Mouse (Mus musculus) hindbrain, embryonic 14.5 days (tissue): ENCODE measurements around the gene Snai1. TPM values are rescaled to one million over a fixed set of nuclear protein-coding genes. Genes with fewer than 3 reads are reported as not detected.

Experiments
- ATAC-seq: fragments of 200-750 bp; cut with Nextera tagmentation; 2 replicates; pipeline ENCODE4 v1.8.0; 2017; ENCODE audit warnings: moderate number of reproducible peaks, mild to moderate bottlenecking, moderate TSS enrichment, moderate library complexity; ENCODE audit not compliant: low FRiP score
- DNase-seq: peaks from one replicate; pipeline ENCODE4 v3.0.0-alpha.2; 2015; ENCODE audit warnings: low spot score
- H3K27ac ChIP-seq: fragments of 300-500 bp; sonication (generic); 2 replicates; pipeline ENCODE4 v1.5.1; 2014; ENCODE audit warnings: mild to moderate bottlenecking, moderate library complexity
- H3K27me3 ChIP-seq: fragments of 300-500 bp; sonication (generic); 2 replicates; pipeline ENCODE4 v1.6.1; 2014; ENCODE audit warnings: mild to moderate bottlenecking, low read length, mixed read lengths; ENCODE audit not compliant: control insufficient read depth, insufficient read depth
- H3K36me3 ChIP-seq: fragments of 300-500 bp; sonication (generic); replicated peaks from 2 replicates; pipeline ENCODE4 v1.6.1; 2014; ENCODE audit not compliant: control insufficient read depth, insufficient read depth
- H3K4me1 ChIP-seq: fragments of 300-500 bp; sonication (generic); replicated peaks from 2 replicates; pipeline ENCODE4 v1.6.1; 2014; ENCODE audit warnings: antibody characterized with exemption, low read length, mixed read lengths; ENCODE audit not compliant: control insufficient read depth, insufficient read depth
- H3K4me2 ChIP-seq: fragments of 300-500 bp; sonication (generic); replicated peaks from 2 replicates; pipeline ENCODE4 v1.6.1; 2014; ENCODE audit warnings: mild to moderate bottlenecking, moderate library complexity
- H3K4me3 ChIP-seq: fragments of 300-500 bp; sonication (generic); replicated peaks from 2 replicates; pipeline ENCODE4 v1.5.1; 2014; ENCODE audit warnings: mild to moderate bottlenecking, low read length
- H3K9ac ChIP-seq: fragments of 300-500 bp; sonication (generic); 2 replicates; pipeline ENCODE4 v1.6.1; 2014
- H3K9me3 ChIP-seq: fragments of 300-500 bp; sonication (generic); 2 replicates; pipeline ENCODE4 v1.6.1; 2016; ENCODE audit warnings: low read length; ENCODE audit not compliant: control insufficient read depth
- WGBS: fragments of 180-500 bp; shearing (Covaris S2); extraction: QIAGEN DNeasy Blood & Tissue Kit; methylation state at CpG from one replicate; pipeline ENCODE4 v1.1.7; 2014; 5-methylcytosine and 5-hydroxymethylcytosine counted together
- polyA plus RNA-seq: library from polyadenylated mRNA; unstranded; fragments of >200 nt; fragmentation: Nextera tagmentation; extraction: Ambion mirVana; gene quantifications from 2 replicates; pipeline ENCODE4 v1.2.1, GENCODE M21; 2014

Snai1 gene
- polyA plus RNA-seq, 1 experiment from 2014 or later = 7.5 TPM

DNA sequence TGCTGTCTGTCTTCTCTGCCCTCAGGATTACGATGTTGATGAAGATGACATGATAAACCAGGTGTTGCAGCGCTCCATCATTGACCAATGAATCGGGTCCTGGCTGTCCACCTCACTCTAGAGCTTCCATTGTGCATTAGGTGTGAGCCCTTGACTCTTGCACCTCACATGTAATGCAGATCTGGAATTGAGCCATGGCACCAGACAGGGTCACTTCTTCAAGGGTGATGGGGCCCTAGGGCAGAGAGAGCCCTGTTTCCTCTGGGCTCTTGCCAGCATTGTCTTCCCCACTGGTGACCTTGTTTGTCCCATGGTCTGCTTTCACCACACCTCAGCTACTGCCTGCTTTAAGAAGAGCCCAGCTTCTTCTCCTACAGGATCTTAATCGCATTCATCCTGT lies 23.4 kb upstream of the Snai1 start:
- 98% methylated on average over 4 of the region's 4 CpGs for WGBS
- H3K4me2 ChIP-seq = no peak overlapping the region
- ATAC-seq (no peak), DNase-seq (no peak)
- H3K27ac ChIP-seq = no peak overlapping the region
- H3K4me3 ChIP-seq = no peak overlapping the region
- no peak overlapping the region for H3K9ac ChIP-seq
- H3K9me3 ChIP-seq = no peaks in the 10 kb centered on the region
- no peaks in the 10 kb centered on the region for H3K27me3 ChIP-seq
- peaks cover 84% of the 10 kb centered on the region for H3K36me3 ChIP-seq
- H3K4me1 ChIP-seq = no peaks in the 10 kb centered on the region

DNA sequence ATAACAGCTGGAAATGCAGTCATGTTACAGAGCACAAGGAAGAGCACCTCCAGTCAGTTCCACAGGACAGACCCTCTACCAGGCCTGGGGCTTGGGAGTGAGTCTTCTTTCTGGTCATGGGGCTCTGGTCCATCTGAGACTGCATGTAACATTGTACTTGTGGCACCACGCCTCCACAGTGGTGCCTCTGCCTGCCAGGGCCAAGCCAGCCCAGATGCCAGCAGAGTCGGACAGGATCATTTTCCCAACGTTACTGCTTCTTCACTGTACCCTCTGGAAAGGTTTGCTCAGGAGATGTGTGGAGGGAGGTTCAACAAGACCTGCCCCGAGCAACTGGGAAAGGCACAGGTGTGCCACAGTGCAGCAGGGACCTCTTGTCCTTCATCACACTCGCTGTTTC lies 22.3 kb upstream of the Snai1 start:
- no peak for ATAC-seq

GRCm38 (mm10) chr2:167519606-167520252 lies 18.3 kb upstream of the Snai1 start:
- Histone ChIP-seq H3K4me2 (no peak overlapping the region), H3K4me1 (no peaks in the 10 kb centered on the region), H3K27ac (no peak overlapping the region), H3K4me3 (no peak overlapping the region), H3K27me3 (no peaks in the 10 kb centered on the region), H3K9ac (no peak overlapping the region), H3K36me3 (peaks cover 41% of the 10 kb centered on the region), H3K9me3 (no peaks in the 10 kb centered on the region)
- no peak for DNase-seq
- 77% methylated on average over 5 of the region's 5 CpGs for WGBS
- ATAC-seq = no peak

More for the DNA sequence above, 22.3 kb upstream of the Snai1 start:
- no peak overlapping the region for H3K9ac ChIP-seq
- no peak overlapping the region for H3K27ac ChIP-seq
- no peak overlapping the region for H3K4me3 ChIP-seq
- H3K4me1 ChIP-seq = no peaks in the 10 kb centered on the region
- WGBS = 92% methylated on average over 5 of the region's 5 CpGs
- H3K4me2 ChIP-seq = no peak overlapping the region
- H3K27me3 ChIP-seq = no peaks in the 10 kb centered on the region
- H3K9me3 ChIP-seq = no peaks in the 10 kb centered on the region
- H3K36me3 ChIP-seq = peaks cover 82% of the 10 kb centered on the region
- DNase-seq = no peak

GRCm38 (mm10) chr2:167528278-167528677 lies 9.7 kb upstream of the Snai1 start:
- DNase-seq (no peak), ATAC-seq (no peak)
- Histone ChIP-seq H3K4me3 (no peak overlapping the region), H3K27ac (no peak overlapping the region), H3K9me3 (no peaks in the 10 kb centered on the region), H3K4me2 (no peak overlapping the region), H3K9ac (no peak overlapping the region), H3K36me3 (no peaks in the 10 kb centered on the region), H3K4me1 (no peaks in the 10 kb centered on the region), H3K27me3 (no peaks in the 10 kb centered on the region)
- WGBS = 15% methylated on average over 5 of the region's 5 CpGs

DNA sequence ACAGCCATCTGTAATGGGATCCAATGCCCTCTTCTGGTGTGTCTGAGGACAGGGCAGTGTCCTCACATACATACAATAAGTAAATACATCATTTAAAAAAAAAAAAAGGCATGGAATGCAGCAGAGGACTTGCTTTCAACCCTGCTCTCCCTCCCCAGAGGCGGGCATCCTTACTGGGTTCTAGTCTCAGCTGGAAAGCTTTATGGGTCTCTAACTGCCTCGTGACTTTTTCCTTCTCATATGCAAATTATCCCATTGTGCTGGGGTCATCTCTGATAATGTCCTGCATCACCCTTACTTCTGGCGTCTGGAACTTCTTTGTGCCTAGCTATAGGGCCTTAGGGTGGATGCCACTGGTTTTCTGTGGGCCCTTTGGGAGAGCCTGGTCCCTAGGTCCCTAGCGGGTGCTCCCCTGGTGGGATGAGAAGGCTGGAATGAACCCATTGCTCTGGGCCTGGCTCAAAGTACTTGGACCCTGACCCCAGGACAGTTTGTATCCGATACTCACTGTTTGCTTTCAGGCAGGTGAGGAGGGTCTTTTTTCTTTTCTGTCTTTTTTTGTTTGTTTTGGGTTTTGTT lies 8.0 kb upstream of the Snai1 start:
- DNase-seq (no peak), ATAC-seq (no peak)
- H3K36me3 ChIP-seq = no peaks in the 10 kb centered on the region
- H3K4me1 ChIP-seq = no peaks in the 10 kb centered on the region
- H3K9me3 ChIP-seq = no peaks in the 10 kb centered on the region
- no peak overlapping the region for H3K4me2 ChIP-seq
- no peaks in the 10 kb centered on the region for H3K27me3 ChIP-seq
- 14% methylated on average over 5 of the region's 5 CpGs for WGBS
- H3K27ac ChIP-seq = no peak overlapping the region
- no peak overlapping the region for H3K4me3 ChIP-seq
- H3K9ac ChIP-seq = no peak overlapping the region

DNA sequence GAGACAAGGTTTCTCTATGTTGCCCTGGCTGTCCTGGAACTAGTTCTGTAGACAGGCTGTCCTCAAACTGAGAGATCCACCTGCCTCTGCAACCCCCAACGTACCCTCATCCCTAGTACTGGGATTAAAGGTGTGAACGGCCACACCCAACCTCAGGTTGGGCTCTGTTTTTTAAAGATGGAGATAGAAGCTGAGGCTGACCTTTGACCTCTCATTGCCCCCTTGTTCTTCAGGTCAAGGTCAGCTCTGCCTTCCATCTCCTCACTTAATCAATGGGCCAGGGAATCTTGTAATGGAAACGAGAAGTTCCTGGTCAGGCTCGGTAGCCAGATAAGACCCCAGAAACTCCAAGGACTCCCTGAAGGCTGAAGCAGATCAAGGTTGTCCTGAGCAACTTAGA lies 7.5 kb upstream of the Snai1 start:
- Histone ChIP-seq H3K4me1 (no peaks in the 10 kb centered on the region), H3K9me3 (no peaks in the 10 kb centered on the region), H3K27ac (no peak overlapping the region), H3K4me2 (no peak overlapping the region), H3K27me3 (no peaks in the 10 kb centered on the region), H3K9ac (no peak overlapping the region), H3K36me3 (no peaks in the 10 kb centered on the region), H3K4me3 (no peak overlapping the region)
- no peak for DNase-seq
- no peak for ATAC-seq
- 75% methylated on average over 4 of the region's 4 CpGs for WGBS

GRCm38 (mm10) chr2:167532131-167532530 lies 5.9 kb upstream of the Snai1 start:
- H3K9ac ChIP-seq = no peak overlapping the region
- DNase-seq = peak; percentile 73
- H3K4me3 ChIP-seq = no peak overlapping the region
- no peaks in the 10 kb centered on the region for H3K4me1 ChIP-seq
- H3K27me3 ChIP-seq = peaks cover 14% of the 10 kb centered on the region
- no peak for ATAC-seq
- H3K9me3 ChIP-seq = no peaks in the 10 kb centered on the region
- WGBS = 21% methylated on average over 13 of the region's 13 CpGs
- no peak overlapping the region for H3K4me2 ChIP-seq
- no peak overlapping the region for H3K27ac ChIP-seq
- H3K36me3 ChIP-seq = no peaks in the 10 kb centered on the region

- Histone ChIP-seq H3K9ac (no peak overlapping the region), H3K27ac (no peak overlapping the region), H3K4me1 (peaks cover 10% of the 10 kb centered on the region), H3K4me3 (no peak overlapping the region), H3K27me3 (peaks cover 30% of the 10 kb centered on the region), H3K4me2 (no peak overlapping the region), H3K36me3 (no peaks in the 10 kb centered on the region), H3K9me3 (no peaks in the 10 kb centered on the region)
- ATAC-seq (no peak), DNase-seq (no peak)
Measured at GRCm38 (mm10) chr2:167533880-167534279, 4.1 kb upstream of the Snai1 start.

DNA sequence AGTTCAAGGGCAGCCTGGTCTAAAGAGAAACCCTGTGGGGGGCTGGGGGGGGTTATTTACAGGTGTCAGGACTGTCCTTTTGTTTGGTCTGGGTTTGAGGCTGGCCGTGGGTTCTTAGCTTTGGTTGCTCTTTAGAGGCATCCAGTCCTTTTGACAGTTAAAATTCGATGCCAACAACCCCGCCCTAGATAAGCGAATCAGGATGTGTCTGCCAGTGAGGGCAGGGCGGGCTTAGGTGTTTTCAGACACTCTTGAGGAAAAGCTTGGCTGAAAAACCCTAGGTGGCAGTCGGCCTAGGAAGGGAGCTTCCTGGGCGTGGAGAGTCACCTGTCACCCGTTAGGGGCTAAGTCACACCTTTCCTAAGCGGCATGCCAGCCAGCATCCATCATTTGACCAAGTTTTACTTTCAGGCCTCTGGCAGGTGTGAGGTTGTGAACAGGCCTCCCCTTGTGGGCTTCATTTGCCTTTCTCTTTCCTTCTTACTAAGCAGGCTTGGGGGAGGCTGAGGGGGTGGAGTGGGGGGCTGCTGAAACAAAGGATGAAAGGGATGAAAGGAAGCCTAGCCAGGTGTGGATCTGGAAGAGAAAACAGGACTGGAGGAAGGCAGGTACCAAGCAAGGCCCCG lies 1.6 kb upstream of the Snai1 start:
- no peak overlapping the region for H3K9ac ChIP-seq
- H3K4me2 ChIP-seq = no peak overlapping the region
- H3K4me1 ChIP-seq = peaks cover 10% of the 10 kb centered on the region
- H3K27ac ChIP-seq = no peak overlapping the region
- ATAC-seq (no peak), DNase-seq (no peak)
- H3K36me3 ChIP-seq = no peaks in the 10 kb centered on the region
- WGBS = 53% methylated on average over 10 of the region's 10 CpGs
- H3K4me3 ChIP-seq = no peak overlapping the region
- H3K9me3 ChIP-seq = no peaks in the 10 kb centered on the region
- H3K27me3 ChIP-seq = peaks cover 50% of the 10 kb centered on the region
